Mouse (Mus musculus): ENCODE data around the gene Gtf2a1l. TPM values are rescaled to one million over a fixed set of nuclear protein-coding genes. Genes with fewer than 3 reads are reported as not detected.

Gene Gtf2a1l
- polyA plus RNA-seq, 1 experiment from 2014 or later: 0.14 TPM

GRCm38 (mm10) chr17:88666076-88666475, 2.4 kb upstream of the Gtf2a1l start:
- no peak overlapping the region for H3K9ac ChIP-seq
- H3K27ac ChIP-seq: no peak overlapping the region
- WGBS: 56% methylated on average over 2 of the region's 2 CpGs
- no peaks in the 10 kb centered on the region for H3K36me3 ChIP-seq
- no peaks in the 10 kb centered on the region for H3K9me3 ChIP-seq
- H3K4me2 ChIP-seq: no peak overlapping the region
- no peak overlapping the region for H3K4me3 ChIP-seq
- no peaks in the 10 kb centered on the region for H3K27me3 ChIP-seq
- peaks cover 7% of the 10 kb centered on the region for H3K4me1 ChIP-seq (replicated peaks)
- no peak for ATAC-seq (ENCODE audit: low FRiP score)

GRCm38 (mm10) chr17:88669921-88670320, 1.5 kb downstream of the Gtf2a1l start:
- Histone ChIP-seq H3K9ac (no peak overlapping the region), H3K27me3 (no peaks in the 10 kb centered on the region)

GRCm38 (mm10) chr17:88670800-88671199, 2.3 kb downstream of the Gtf2a1l start:
- H3K36me3 ChIP-seq: no peaks in the 10 kb centered on the region
- peaks cover 7% of the 10 kb centered on the region for H3K4me1 ChIP-seq (replicated peaks)
- H3K9ac ChIP-seq: no peak overlapping the region
- H3K4me2 ChIP-seq: no peak overlapping the region
- WGBS: 71% methylated on average over 4 of the region's 4 CpGs
- H3K9me3 ChIP-seq: no peaks in the 10 kb centered on the region
- no peaks in the 10 kb centered on the region for H3K27me3 ChIP-seq
- ATAC-seq (ENCODE audit: low FRiP score): no peak
- H3K4me3 ChIP-seq: no peak overlapping the region
- no peak overlapping the region for H3K27ac ChIP-seq

More at GRCm38 (mm10) chr17:88669921-88670320, 1.5 kb downstream of the Gtf2a1l start:
- H3K9me3 ChIP-seq: no peaks in the 10 kb centered on the region
- no peak overlapping the region for H3K4me2 ChIP-seq
- no peak for ATAC-seq (ENCODE audit: low FRiP score)
- H3K4me3 ChIP-seq: no peak overlapping the region
- H3K36me3 ChIP-seq: no peaks in the 10 kb centered on the region
- peaks cover 7% of the 10 kb centered on the region for H3K4me1 ChIP-seq (replicated peaks)
- H3K27ac ChIP-seq: no peak overlapping the region; the same call in 1 of the 2 replicates
- WGBS: 38% methylated on average over 2 of the region's 2 CpGs

- Histone ChIP-seq H3K9me3 (no peaks in the 10 kb centered on the region), H3K27ac (no peak overlapping the region), H3K9ac (no peak overlapping the region), H3K27me3 (no peaks in the 10 kb centered on the region), H3K36me3 (no peaks in the 10 kb centered on the region), H3K4me1 (replicated peaks) (no peaks in the 10 kb centered on the region), H3K4me2 (no peak overlapping the region), H3K4me3 (no peak overlapping the region)
- ATAC-seq (ENCODE audit: low FRiP score): no peak
- WGBS: 93% methylated on average over 23 of the region's 23 CpGs
Measured at GRCm38 (mm10) chr17:88675310-88676309, 7.2 kb downstream of the Gtf2a1l start.

- Histone ChIP-seq H3K27ac (no peak overlapping the region), H3K4me2 (no peak overlapping the region), H3K4me3 (no peak overlapping the region), H3K9me3 (no peaks in the 10 kb centered on the region), H3K36me3 (no peaks in the 10 kb centered on the region), H3K27me3 (no peaks in the 10 kb centered on the region), H3K9ac (no peak overlapping the region), H3K4me1 (replicated peaks) (peaks cover 5% of the 10 kb centered on the region; the same call in 1 of the 2 replicates)
- no peak for ATAC-seq (ENCODE audit: low FRiP score)
- 62% methylated on average over 11 of the region's 11 CpGs for WGBS
Measured at GRCm38 (mm10) chr17:88688226-88688625, 19.8 kb downstream of the Gtf2a1l start.

GRCm38 (mm10) chr17:88696656-88697333, 28.3 kb downstream of the Gtf2a1l start:
- no peaks in the 10 kb centered on the region for H3K27me3 ChIP-seq
- H3K4me1 ChIP-seq (replicated peaks): peaks cover 6% of the 10 kb centered on the region; the same call in 1 of the 2 replicates
- ATAC-seq (ENCODE audit: low FRiP score): no peak
- no peaks in the 10 kb centered on the region for H3K9me3 ChIP-seq
- 45% methylated on average over 9 of the region's 9 CpGs for WGBS
- H3K27ac ChIP-seq: no peak overlapping the region; the same call in 1 of the 2 replicates
- H3K9ac ChIP-seq: no peak overlapping the region
- H3K4me3 ChIP-seq: no peak overlapping the region
- H3K4me2 ChIP-seq: no peak overlapping the region
- no peaks in the 10 kb centered on the region for H3K36me3 ChIP-seq

- Histone ChIP-seq H3K9ac (no peak overlapping the region), H3K4me3 (no peak overlapping the region), H3K36me3 (no peaks in the 10 kb centered on the region), H3K27me3 (no peaks in the 10 kb centered on the region), H3K4me1 (replicated peaks) (peaks cover 6% of the 10 kb centered on the region; the same call in 1 of the 2 replicates), H3K27ac (no peak overlapping the region), H3K9me3 (no peaks in the 10 kb centered on the region), H3K4me2 (no peak overlapping the region)
- no peak for ATAC-seq (ENCODE audit: low FRiP score)
Measured at GRCm38 (mm10) chr17:88700901-88701300, 32.4 kb downstream of the Gtf2a1l start.

GRCm38 (mm10) chr17:88702345-88702744, 33.9 kb downstream of the Gtf2a1l start:
- 31% methylated on average over 6 of the region's 6 CpGs for WGBS
- H3K27me3 ChIP-seq: no peaks in the 10 kb centered on the region
- H3K4me1 ChIP-seq (replicated peaks): peaks cover 9% of the 10 kb centered on the region
- ATAC-seq (ENCODE audit: low FRiP score): no peak
- no peak overlapping the region for H3K4me3 ChIP-seq
- H3K36me3 ChIP-seq: no peaks in the 10 kb centered on the region
- no peaks in the 10 kb centered on the region for H3K9me3 ChIP-seq
- H3K9ac ChIP-seq: no peak overlapping the region
- no peak overlapping the region for H3K4me2 ChIP-seq
- no peak overlapping the region for H3K27ac ChIP-seq

- Histone ChIP-seq H3K4me3 (no peak overlapping the region), H3K4me2 (no peak overlapping the region), H3K36me3 (no peaks in the 10 kb centered on the region), H3K9ac (no peak overlapping the region), H3K9me3 (no peaks in the 10 kb centered on the region), H3K27me3 (no peaks in the 10 kb centered on the region), H3K4me1 (replicated peaks) (peaks cover 9% of the 10 kb centered on the region), H3K27ac (no peak overlapping the region)
- ATAC-seq (ENCODE audit: low FRiP score): no peak
- WGBS: 46% methylated on average over 4 of the region's 4 CpGs
Measured at GRCm38 (mm10) chr17:88703112-88703511, 34.7 kb downstream of the Gtf2a1l start.

- Histone ChIP-seq H3K4me3 (no peak overlapping the region), H3K9ac (no peak overlapping the region), H3K27me3 (no peaks in the 10 kb centered on the region), H3K4me2 (peak overlapping the region; percentile 16; the same call in 1 of the 2 replicates), H3K9me3 (no peaks in the 10 kb centered on the region), H3K36me3 (no peaks in the 10 kb centered on the region), H3K27ac (no peak overlapping the region), H3K4me1 (replicated peaks) (peaks cover 9% of the 10 kb centered on the region)
- ATAC-seq (ENCODE audit: low FRiP score): peak; percentile 73
- 21% methylated on average over 8 of the region's 8 CpGs for WGBS
Measured at GRCm38 (mm10) chr17:88706231-88706649, 37.8 kb downstream of the Gtf2a1l start.

GRCm38 (mm10) chr17:88749646-88750045, 81.2 kb downstream of the Gtf2a1l start:
- no peak overlapping the region for H3K4me2 ChIP-seq
- H3K9ac ChIP-seq: no peak overlapping the region
- 64% methylated on average over 8 of the region's 8 CpGs for WGBS
- H3K4me1 ChIP-seq (replicated peaks): peaks cover 27% of the 10 kb centered on the region
- 0 out of 2 replicates have a peak, but pooled peaks cover under 1% of the 10 kb centered on the region for H3K27me3 ChIP-seq
- no peaks in the 10 kb centered on the region for H3K36me3 ChIP-seq
- H3K9me3 ChIP-seq: no peaks in the 10 kb centered on the region
- H3K27ac ChIP-seq: no peak overlapping the region
- ATAC-seq (ENCODE audit: low FRiP score): no peak
- no peak overlapping the region for H3K4me3 ChIP-seq

- 7% methylated on average over 17 of the region's 17 CpGs for WGBS
- 0 out of 2 replicates have a peak, but pooled peaks cover 2% of the 10 kb centered on the region for H3K27me3 ChIP-seq
- H3K27ac ChIP-seq: peak overlapping the region; percentile 55
- no peaks in the 10 kb centered on the region for H3K9me3 ChIP-seq
- H3K9ac ChIP-seq: no peak overlapping the region
- peak overlapping the region; percentile 30 for H3K4me2 ChIP-seq
- peak overlapping the region; percentile 5; the same call in 1 of the 2 replicates for H3K4me3 ChIP-seq
- H3K36me3 ChIP-seq: no peaks in the 10 kb centered on the region
- H3K4me1 ChIP-seq (replicated peaks): peaks cover 53% of the 10 kb centered on the region
- peak; percentile 74 for ATAC-seq (ENCODE audit: low FRiP score)
Measured at GRCm38 (mm10) chr17:88752827-88753471, 84.5 kb downstream of the Gtf2a1l start.
